Mouse (Mus musculus): ENCODE results near the gene Rabl6.
"Not testable (repeated sequence)": the region's sequence is repeated elsewhere in the genome, so short reads cannot be mapped to it uniquely, and the experiment has no call there.

Rabl6 gene

GRCm38 (mm10) chr2:25576028-25576850 lies 32.1 kb downstream of the Rabl6 start:
- DNase-seq (ENCODE audit: low read depth, low spot score): no peak

DNA sequence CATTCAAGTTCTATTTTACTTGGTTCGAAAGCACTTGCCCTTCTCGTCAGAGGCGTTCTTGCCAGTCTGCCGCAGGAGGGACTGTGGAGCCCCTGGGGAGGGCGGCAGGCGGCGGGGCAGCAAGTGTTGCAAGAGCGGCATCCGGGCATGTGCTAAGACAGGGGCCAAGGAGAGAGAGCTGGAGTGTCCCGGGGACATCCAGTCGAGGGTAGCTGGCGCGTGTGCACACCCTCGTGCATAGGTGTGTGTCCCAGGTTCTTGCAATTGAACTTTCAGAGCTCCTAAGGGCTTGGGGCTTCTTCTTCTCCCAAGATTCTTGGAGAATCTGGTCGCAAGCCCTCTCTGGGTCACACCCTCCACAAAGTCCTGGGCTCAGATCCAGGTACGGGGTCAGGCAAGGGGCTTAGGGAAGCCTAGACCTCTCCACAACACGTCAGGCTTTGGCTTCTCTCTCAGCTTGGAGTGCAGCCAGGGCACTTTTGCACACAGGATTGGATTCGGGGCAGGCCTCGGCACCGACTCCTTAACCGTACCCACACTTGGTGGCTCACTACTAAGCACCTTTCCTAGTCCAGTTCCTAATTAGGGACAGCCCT lies 32.8 kb downstream of the Rabl6 start:
- DNase-seq (ENCODE audit: low read depth, low spot score): no peak

DNA sequence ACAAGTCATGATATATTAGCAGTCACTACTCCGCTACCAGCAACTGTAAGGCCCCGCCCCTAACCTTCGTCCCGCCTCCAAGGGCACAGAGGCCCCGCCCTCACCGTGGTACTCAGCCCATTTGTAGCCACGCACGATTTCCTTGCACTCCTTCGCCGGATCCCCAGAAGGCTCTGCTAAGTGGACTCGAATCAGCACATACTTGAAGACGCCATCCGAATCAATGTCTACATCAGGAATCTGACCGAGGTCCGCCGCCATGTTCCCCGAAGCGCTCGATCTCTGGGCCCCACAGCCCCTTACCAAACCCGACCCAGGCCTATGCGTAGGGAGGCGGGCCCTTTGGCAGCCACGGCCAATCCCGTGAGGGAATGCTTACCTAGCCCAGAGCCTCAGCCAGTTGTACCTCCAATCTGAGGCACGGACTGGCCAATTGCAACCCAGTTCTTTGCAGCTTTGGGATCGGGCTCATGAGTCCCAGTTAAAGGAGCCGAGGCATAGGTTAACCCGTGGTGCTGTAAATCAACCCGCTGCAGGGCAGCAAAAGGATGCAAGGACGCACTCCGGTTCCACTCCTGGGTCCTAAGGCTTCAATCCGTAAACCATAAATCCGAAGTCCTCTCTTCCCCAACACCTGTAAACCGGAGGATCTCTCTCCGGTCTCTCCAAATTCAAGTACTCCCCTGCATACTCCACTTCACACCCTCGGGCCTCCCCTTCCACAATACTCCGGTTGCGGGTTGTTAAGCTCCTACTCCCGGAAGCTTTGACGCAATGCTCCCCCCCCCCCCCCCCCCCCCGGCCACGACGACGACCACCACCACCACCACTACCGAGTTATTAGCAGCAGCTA lies 33.5 kb downstream of the Rabl6 start, which contains the start of the genes Mamdc4 and Phpt1:
TSS of gene Mamdc4 (minus strand) at position 267 of the 853 bp plus-strand sequence.
TSS of gene Phpt1 (minus strand) at position 646 of the 853 bp plus-strand sequence.
- peak; percentile 95 for DNase-seq (ENCODE audit: low read depth, low spot score)

DNA sequence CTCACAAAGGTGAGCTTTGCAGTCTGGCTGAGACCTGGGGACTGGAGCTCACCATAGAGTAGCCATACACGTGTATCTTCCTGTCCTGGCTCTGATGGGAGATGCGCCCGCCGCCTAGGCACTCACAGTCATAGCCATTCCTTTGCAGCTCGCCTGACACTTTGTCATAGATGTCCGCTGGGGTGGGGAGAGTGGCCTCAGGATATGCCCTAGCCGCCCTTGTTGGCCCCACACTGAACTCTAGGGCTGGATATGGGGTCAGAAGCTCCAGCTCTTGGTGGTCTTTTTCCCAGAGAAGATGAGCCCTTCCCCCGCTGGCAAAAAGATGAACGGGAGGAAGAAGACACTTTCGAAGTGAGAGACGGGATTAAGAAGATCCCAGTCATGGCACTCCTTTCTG lies 34.2 kb downstream of the Rabl6 start:
- DNase-seq (ENCODE audit: low read depth, low spot score): no peak

DNA sequence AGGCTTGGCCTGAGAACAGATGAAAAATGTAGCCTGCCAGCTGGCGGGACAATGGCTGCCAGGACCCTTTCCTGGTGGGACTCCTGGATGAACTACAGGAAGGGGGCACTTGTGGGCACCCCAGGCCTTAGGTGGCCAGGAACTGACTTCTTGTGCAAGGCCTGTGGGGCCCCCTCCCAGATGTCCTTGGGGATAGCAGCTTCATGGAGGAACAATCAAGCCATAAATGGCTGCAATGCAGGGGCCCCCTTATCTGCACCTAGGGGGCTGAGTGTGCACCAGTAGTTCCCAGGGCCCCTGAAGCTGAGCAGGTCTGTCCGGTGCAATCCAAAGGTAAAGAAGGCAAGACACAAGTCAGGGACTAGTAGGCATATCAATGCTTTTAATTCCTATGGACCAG lies 35.3 kb downstream of the Rabl6 start:
- DNase-seq (ENCODE audit: low read depth, low spot score): no peak

DNA sequence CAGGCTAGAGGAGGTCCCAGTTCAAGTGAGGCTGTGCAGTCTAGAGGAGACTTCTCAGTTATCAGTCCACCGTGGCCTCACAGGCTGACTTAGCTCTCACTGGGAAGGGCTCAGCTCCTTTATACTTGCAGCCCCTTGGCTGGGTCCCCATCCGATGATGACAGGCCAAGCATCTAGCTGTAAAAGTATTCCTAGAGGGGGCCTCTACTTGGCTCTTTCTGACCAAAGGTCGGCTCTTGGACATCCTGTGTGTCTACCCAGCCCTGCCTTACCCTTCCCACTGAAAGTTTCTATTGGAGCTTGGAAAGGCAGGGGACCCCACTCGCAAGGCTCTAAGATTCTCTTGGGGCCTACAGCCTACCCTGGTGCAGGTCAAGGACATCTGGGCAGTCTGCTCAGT lies 37.1 kb downstream of the Rabl6 start:
- no peak for DNase-seq (ENCODE audit: low read depth, low spot score)

GRCm38 (mm10) chr2:25569323-25569722 lies 39.0 kb downstream of the Rabl6 start:
- DNase-seq (ENCODE audit: low read depth, low spot score): no peak

DNA sequence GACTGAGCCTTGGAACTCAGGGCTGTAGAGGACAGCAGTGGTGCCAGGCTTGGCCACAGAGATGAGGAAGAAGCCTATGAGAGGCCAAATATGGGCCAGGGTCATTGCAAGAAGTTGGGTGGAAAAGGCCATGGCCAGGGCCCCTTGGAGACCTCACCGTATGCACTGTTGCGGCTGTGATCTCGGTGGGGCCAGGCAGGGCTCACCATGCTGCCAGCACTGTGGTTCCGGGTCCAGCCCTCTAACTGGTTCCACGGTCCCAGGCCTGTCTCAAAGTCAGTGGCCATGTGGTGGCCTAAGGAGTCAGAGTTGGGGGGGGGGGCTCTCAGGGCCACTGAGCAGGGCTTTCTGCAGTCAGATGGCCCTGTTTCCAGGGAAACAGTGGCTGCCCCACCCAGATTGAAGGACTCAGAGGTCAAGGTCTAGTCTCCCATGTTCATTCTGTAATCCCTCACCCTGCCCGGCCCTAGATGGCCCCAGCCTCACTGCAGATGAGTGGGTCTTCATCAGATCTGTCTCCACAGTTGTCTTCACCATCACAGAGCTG lies 39.8 kb downstream of the Rabl6 start:
- DNase-seq (ENCODE audit: low read depth, low spot score): no peak

GRCm38 (mm10) chr2:25566558-25566957 lies 41.8 kb downstream of the Rabl6 start:
- DNase-seq (ENCODE audit: low read depth, low spot score): no peak

- DNase-seq (ENCODE audit: low read depth, low spot score): no peak
Measured at GRCm38 (mm10) chr2:25565741-25566140, 42.6 kb downstream of the Rabl6 start.

- no peak for DNase-seq (ENCODE audit: low read depth, low spot score)
Measured at GRCm38 (mm10) chr2:25561946-25562345, 46.4 kb downstream of the Rabl6 start.

GRCm38 (mm10) chr2:25560551-25560950 lies 47.8 kb downstream of the Rabl6 start:
- DNase-seq (ENCODE audit: low read depth, low spot score): no peak

- no peak for DNase-seq (ENCODE audit: low read depth, low spot score)
Measured at GRCm38 (mm10) chr2:25558774-25559173, 49.5 kb downstream of the Rabl6 start.

DNA sequence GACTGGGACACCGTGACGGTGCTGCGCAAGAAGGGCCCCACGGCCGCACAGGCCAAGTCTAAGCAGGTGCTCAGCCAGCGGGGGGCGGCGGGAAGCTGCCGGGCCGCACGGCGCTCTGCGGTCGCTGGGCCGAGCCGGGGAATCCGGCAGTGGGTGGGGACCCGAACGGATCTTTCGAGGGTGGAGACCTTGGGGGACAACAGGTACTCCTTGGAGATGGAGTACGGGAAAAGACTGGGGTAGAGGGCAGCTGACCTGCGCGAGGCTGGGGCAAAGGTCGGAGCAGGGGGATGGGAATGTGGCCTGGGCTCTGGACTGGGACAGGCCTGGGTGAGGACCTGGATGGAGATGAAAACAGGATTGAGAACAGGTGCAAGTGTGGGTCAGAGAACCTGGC lies 50.4 kb downstream of the Rabl6 start:
- no peak for DNase-seq (ENCODE audit: low read depth, low spot score)

- DNase-seq (ENCODE audit: low read depth, low spot score): peak; percentile 79
Measured at GRCm38 (mm10) chr2:25557221-25557963, 50.9 kb downstream of the Rabl6 start, which contains the start of gene Edf1. Gene Edf1, plus strand, starts transcription at chr2:25557847.

GRCm38 (mm10) chr2:25556296-25556695 lies 52.0 kb downstream of the Rabl6 start:
- DNase-seq (ENCODE audit: low read depth, low spot score): no peak

DNA sequence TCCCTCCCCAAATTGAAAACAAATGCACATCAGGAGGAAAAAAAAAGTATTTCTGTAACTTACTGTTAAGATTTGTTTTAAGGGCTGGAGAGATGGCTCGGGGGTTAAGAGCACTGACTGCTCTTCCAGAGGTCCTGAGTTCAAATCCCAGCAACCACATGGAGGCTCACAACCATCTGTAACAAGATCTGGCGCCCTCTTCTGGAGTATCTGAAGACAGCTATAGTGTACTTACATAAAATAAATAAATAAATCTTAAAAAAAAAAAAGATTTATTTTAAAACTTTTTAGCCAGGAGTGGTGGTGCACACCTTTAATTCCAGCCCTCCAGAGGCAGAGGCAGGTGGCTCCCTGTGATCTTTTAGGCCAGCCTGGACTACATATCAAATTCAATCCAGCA lies 52.8 kb downstream of the Rabl6 start:
- not testable (repeated sequence) for DNase-seq (ENCODE audit: low read depth, low spot score)

DNA sequence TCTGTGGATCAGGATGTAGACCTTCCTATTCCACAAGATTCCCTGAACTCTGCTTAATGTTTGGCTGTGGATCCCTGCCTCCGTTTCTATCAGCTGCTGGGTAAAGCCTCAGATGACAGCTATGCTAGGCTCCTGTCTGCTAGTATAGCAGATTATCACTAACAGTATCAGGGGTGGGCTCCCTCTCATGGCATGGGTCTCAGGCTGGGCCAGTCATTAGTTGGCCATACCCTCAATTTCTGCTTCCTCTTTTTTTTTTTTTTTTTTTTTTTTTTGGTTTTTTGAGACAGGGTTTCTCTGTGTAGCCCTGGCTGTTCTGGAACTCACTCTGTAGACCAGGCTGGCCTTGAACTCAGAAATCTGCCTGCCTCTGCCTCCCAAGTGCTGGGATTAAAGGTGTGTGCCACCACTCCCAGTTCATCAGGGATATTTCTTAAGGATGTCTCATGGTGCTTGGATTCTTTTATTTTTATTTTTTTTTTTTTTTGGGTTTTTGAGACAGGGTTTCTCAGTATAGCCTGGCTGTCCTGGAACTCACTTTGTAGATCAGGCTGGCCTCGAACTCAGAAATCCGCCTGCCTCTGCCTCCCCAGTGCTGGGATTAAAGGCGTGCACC lies 55.0 kb downstream of the Rabl6 start:
- not testable (repeated sequence) for DNase-seq (ENCODE audit: low read depth, low spot score)

- DNase-seq (ENCODE audit: low read depth, low spot score): no peak
Measured at GRCm38 (mm10) chr2:25551186-25551585, 57.1 kb downstream of the Rabl6 start.

All from embryo, embryonic 11.5 days (tissue).